Comparison of ENCODE assay signal across 21 mouse cellular contexts in genomic region chr11:88188635-88189034, GRCm38 (mm10). TPM values are rescaled to one million over a fixed set of nuclear protein-coding genes. Genes with fewer than 3 reads are reported as not detected.
DNase-seq lines count a peak whose midpoint lies in the region; ATAC-seq and TF ChIP-seq lines count a peak whose summit lies in the region.
"Had no signal": no experiment of that assay in that cellular context is flagged by ENCODE, and none has a peak within 500 bp of the region (broad histone marks: within the 10 kb centered on the region; RNA-seq: fewer than 3 reads in every experiment).

No protein-coding gene starts in this region.

- WGBS in midbrain, embryonic 10.5 days = 91% methylated on average over 7 of the region's 7 CpGs
- WGBS in midbrain, postnatal 0 days = 91% methylated on average over 7 of the region's 7 CpGs
- 88% methylated on average over 7 of the region's 7 CpGs for WGBS in limb, embryonic 15.5 days

- H3K9ac ChIP-seq in midbrain, postnatal 0 days (replicated peaks; ENCODE audit: low read length, poor library complexity, severe bottlenecking) = no peak overlapping the region
- no peak overlapping the region for H3K9ac ChIP-seq in limb, embryonic 15.5 days
- H3K9ac ChIP-seq: embryonic facial prominence, embryonic 13.5 days; forebrain, embryonic 12.5 days; forebrain, embryonic 15.5 days; hindbrain, embryonic 13.5 days; intestine, embryonic 15.5 days had no signal

- H3K36me3 ChIP-seq in midbrain, embryonic 10.5 days = peaks cover 45% of the 10 kb centered on the region
- peaks cover 4% of the 10 kb centered on the region; the same call in 1 of the 2 replicates for H3K36me3 ChIP-seq in midbrain, postnatal 0 days (ENCODE audit: insufficient read depth, low read length)
- H3K36me3 ChIP-seq in limb, embryonic 15.5 days = peaks cover 5% of the 10 kb centered on the region

- peak overlapping the region; percentile 34; the same call in 1 of the 2 replicates for H3K27ac ChIP-seq in midbrain, embryonic 10.5 days (replicated peaks)
- no peak overlapping the region for H3K27ac ChIP-seq in midbrain, postnatal 0 days (ENCODE audit: low read depth, low read length)
- 0 out of 2 replicates have a peak overlapping the region, but pooled peaks have one; percentile 85 for H3K27ac ChIP-seq in limb, embryonic 15.5 days
- H3K27ac ChIP-seq: intestine, embryonic 15.5 days had no signal

- DNase-seq in heart, adult 11 months = peak; percentile 91
- no peak for DNase-seq in heart, postnatal 25 days (ENCODE audit: low spot score)
- DNase-seq in midbrain, embryonic 10.5 days (ENCODE audit: low spot score) = no peak
- DNase-seq in midbrain, postnatal 0 days (ENCODE audit: low spot score) = no peak
- no peak for DNase-seq in right cerebral cortex, postnatal 25 days
- DNase-seq: adrenal gland, adult 2 months; cerebellum, adult 18-20 months; cerebellum, adult 9-10 months; cerebellum, postnatal 14 days; gastrocnemius, postnatal 14 days; heart, adult 18-20 months; heart, postnatal 36 days had no signal

- TF ChIP-seq CTCF in midbrain, postnatal 0 days (IDR thresholded peaks at IDR 0.05) = no peak

- no peaks in the 10 kb centered on the region for H3K9me3 ChIP-seq in midbrain, embryonic 10.5 days (replicated peaks)
- no peaks in the 10 kb centered on the region for H3K9me3 ChIP-seq in midbrain, postnatal 0 days (ENCODE audit: low read length)
- no peaks in the 10 kb centered on the region for H3K9me3 ChIP-seq in limb, embryonic 15.5 days
- H3K9me3 ChIP-seq: embryonic facial prominence, embryonic 13.5 days; forebrain, embryonic 12.5 days; forebrain, embryonic 15.5 days; heart, embryonic 10.5 days; hindbrain, embryonic 10.5 days; hindbrain, embryonic 13.5 days; intestine, embryonic 15.5 days had no signal

- H3K27me3 ChIP-seq in midbrain, embryonic 10.5 days (ENCODE audit: low read depth, poor library complexity, severe bottlenecking) = peaks cover 52% of the 10 kb centered on the region
- H3K27me3 ChIP-seq in midbrain, postnatal 0 days (ENCODE audit: insufficient read depth, low read length) = peaks cover 19% of the 10 kb centered on the region
- peaks cover 22% of the 10 kb centered on the region for H3K27me3 ChIP-seq in limb, embryonic 15.5 days

- H3K4me2 ChIP-seq in midbrain, postnatal 0 days (ENCODE audit: low read depth, low read length, poor library complexity, severe bottlenecking) = no peak overlapping the region
- no peak overlapping the region for H3K4me2 ChIP-seq in limb, embryonic 15.5 days
- H3K4me2 ChIP-seq: forebrain, embryonic 12.5 days; forebrain, embryonic 15.5 days had no signal

- no peak overlapping the region for H3K4me3 ChIP-seq in midbrain, embryonic 10.5 days
- H3K4me3 ChIP-seq in midbrain, postnatal 0 days (ENCODE audit: low read depth, low read length) = no peak overlapping the region
- no peak overlapping the region for H3K4me3 ChIP-seq in limb, embryonic 15.5 days
- H3K4me3 ChIP-seq: erythroblast, embryonic 14.5 days; forebrain, embryonic 12.5 days; forebrain, embryonic 15.5 days; hindbrain, embryonic 13.5 days; intestine, embryonic 15.5 days had no signal

- intact Hi-C loops in heart, postnatal 25 days (cut with DNase I) = loop anchor here (2.0 kb wide), 1 partner anchor 122 kb away; no protein-coding TSS in a partner anchor

- ATAC-seq in midbrain, postnatal 0 days (ENCODE audit: low FRiP score) = no peak
- ATAC-seq in limb, embryonic 15.5 days (ENCODE audit: insufficient number of reproducible peaks, low FRiP score, low TSS enrichment, low read depth) = no peak

- H3K4me1 ChIP-seq in midbrain, embryonic 10.5 days = peaks cover 81% of the 10 kb centered on the region
- no peaks in the 10 kb centered on the region for H3K4me1 ChIP-seq in midbrain, postnatal 0 days (ENCODE audit: insufficient read depth, low read length)
- H3K4me1 ChIP-seq in limb, embryonic 15.5 days = peaks cover 53% of the 10 kb centered on the region

RNA-seq across cellular contexts. Expression of gene Mrps23, which starts 15.6 kb away (rescaled TPM):
- total RNA-seq in heart, postnatal 25 days (2021) = 100 to 1,000 TPM; 301 to 306 TPM
- 70.6 and 78.8 TPM in 2 replicates for polyA plus RNA-seq in midbrain, embryonic 10.5 days (2016; fragmentation: Nextera tagmentation; extraction: Ambion mirVana)
- 29.4 and 35.5 TPM in 2 replicates for total RNA-seq in midbrain, postnatal 0 days (2014; rRNA removed)
- polyA plus RNA-seq in midbrain, postnatal 0 days (2015; fragmentation: Nextera tagmentation; extraction: Ambion mirVana) = 63.0 and 63.2 TPM in 2 replicates
- 52.4 and 53.0 TPM in 2 replicates for polyA plus RNA-seq in limb, embryonic 15.5 days (2015; fragmentation: Nextera tagmentation; extraction: Ambion mirVana)
